Comparison of ENCODE assay signal across 33 mouse cellular contexts in the genomic region with DNA sequence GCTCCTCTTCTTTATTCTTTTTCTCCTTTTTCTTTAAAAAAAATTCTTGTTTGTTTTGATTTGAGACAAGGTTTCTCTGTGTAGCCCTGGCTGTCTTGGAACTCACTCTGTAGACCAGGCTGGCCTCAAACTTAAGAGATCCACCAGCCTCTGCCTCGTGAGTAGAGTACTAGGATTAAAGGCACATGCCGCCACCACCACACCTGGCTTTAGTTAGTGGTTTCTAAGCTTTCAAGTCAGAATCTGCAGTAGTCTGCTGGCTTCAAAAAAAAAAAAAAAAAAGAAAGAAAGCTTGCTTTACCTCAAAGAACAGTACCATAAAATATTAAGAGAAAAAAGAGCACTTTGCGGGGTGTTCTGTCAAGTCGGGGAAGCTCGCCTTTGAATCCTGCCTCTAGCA. TPM values are rescaled to one million over a fixed set of nuclear protein-coding genes. Genes with fewer than 3 reads are reported as not detected.
DNase-seq lines count a peak whose midpoint lies in the region; ATAC-seq lines count a peak whose summit lies in the region.
"Had no signal": no experiment of that assay in that cellular context is flagged by ENCODE, and none has a peak within 500 bp of the region (broad histone marks: within the 10 kb centered on the region; RNA-seq: fewer than 3 reads in every experiment).

No protein-coding gene starts in this region.

- no peak overlapping the region for H3K9ac ChIP-seq in limb, embryonic 11.5 days (ENCODE audit: low read length)
- no peak overlapping the region for H3K9ac ChIP-seq in forebrain, embryonic 16.5 days (replicated peaks; ENCODE audit: low read depth, low read length)
- H3K9ac ChIP-seq: embryonic facial prominence, embryonic 15.5 days; forebrain, postnatal 0 days; heart, embryonic 15.5 days; hindbrain, embryonic 13.5 days; limb, embryonic 13.5 days; liver, embryonic 13.5 days had no signal

- ATAC-seq in limb, embryonic 11.5 days (ENCODE audit: insufficient number of reproducible peaks, low FRiP score, low TSS enrichment, low read depth): no peak
- ATAC-seq in forebrain, embryonic 16.5 days: no peak
- ATAC-seq: forebrain, postnatal 0 days; inflammation-experienced regulatory T-cells, adult 6 months had no signal

- H3K27me3 ChIP-seq in limb, embryonic 11.5 days (ENCODE audit: control insufficient read depth, insufficient read depth, low read length): no peaks in the 10 kb centered on the region
- H3K27me3 ChIP-seq in forebrain, embryonic 16.5 days (replicated peaks; ENCODE audit: control insufficient read depth, insufficient read depth, low read length): no peaks in the 10 kb centered on the region
- H3K27me3 ChIP-seq: embryonic facial prominence, embryonic 15.5 days; heart, embryonic 15.5 days; hindbrain, embryonic 13.5 days; limb, embryonic 13.5 days; liver, embryonic 13.5 days had no signal

- no peaks in the 10 kb centered on the region for H3K36me3 ChIP-seq in limb, embryonic 11.5 days (ENCODE audit: control insufficient read depth, insufficient read depth, low read length)
- no peaks in the 10 kb centered on the region for H3K36me3 ChIP-seq in forebrain, embryonic 16.5 days (ENCODE audit: control insufficient read depth, insufficient read depth)
- H3K36me3 ChIP-seq: embryonic facial prominence, embryonic 15.5 days; heart, embryonic 15.5 days; hindbrain, embryonic 13.5 days; limb, embryonic 13.5 days; liver, embryonic 13.5 days had no signal

- H3K4me1 ChIP-seq in limb, embryonic 11.5 days (ENCODE audit: control insufficient read depth, insufficient read depth, low read length): peaks cover 10% of the 10 kb centered on the region; the same call in 1 of the 2 replicates
- no peaks in the 10 kb centered on the region; the same call in 1 of the 2 replicates for H3K4me1 ChIP-seq in forebrain, embryonic 16.5 days (replicated peaks; ENCODE audit: control insufficient read depth, insufficient read depth, low read length)
- H3K4me1 ChIP-seq: embryonic facial prominence, embryonic 15.5 days; heart, embryonic 15.5 days; hindbrain, embryonic 13.5 days had no signal

- 27% methylated on average over 5 of the region's 5 CpGs for WGBS in limb, embryonic 11.5 days
- WGBS in forebrain, embryonic 16.5 days: 85% methylated on average over 5 of the region's 5 CpGs

- no peak overlapping the region for H3K4me3 ChIP-seq in limb, embryonic 11.5 days (ENCODE audit: low read depth, low read length)
- no peak overlapping the region for H3K4me3 ChIP-seq in forebrain, embryonic 16.5 days (replicated peaks; ENCODE audit: low read length)
- H3K4me3 ChIP-seq: embryonic facial prominence, embryonic 15.5 days; heart, embryonic 15.5 days; hindbrain, embryonic 13.5 days; limb, embryonic 13.5 days; liver, embryonic 13.5 days had no signal

- H3K9me3 ChIP-seq in limb, embryonic 11.5 days (ENCODE audit: control insufficient read depth, low read length): no peaks in the 10 kb centered on the region
- no peaks in the 10 kb centered on the region for H3K9me3 ChIP-seq in forebrain, embryonic 16.5 days (ENCODE audit: control insufficient read depth, low read length)
- H3K9me3 ChIP-seq: embryonic facial prominence, embryonic 15.5 days; heart, embryonic 15.5 days; hindbrain, embryonic 13.5 days; limb, embryonic 13.5 days; liver, embryonic 13.5 days had no signal

- no peak overlapping the region for H3K27ac ChIP-seq in limb, embryonic 11.5 days (replicated peaks; ENCODE audit: low read depth, low read length)
- H3K27ac ChIP-seq in forebrain, embryonic 16.5 days (ENCODE audit: low read length): no peak overlapping the region
- H3K27ac ChIP-seq: embryonic facial prominence, embryonic 15.5 days; heart, embryonic 15.5 days; hindbrain, embryonic 13.5 days; kidney, postnatal 0 days; limb, embryonic 13.5 days; liver, embryonic 13.5 days had no signal

- peak; percentile 33 for DNase-seq in A20 (ENCODE audit: low read depth, low spot score)
- DNase-seq in T-cell, adult 2 months (ENCODE audit: low spot score): peak; percentile 53
- DNase-seq in limb, embryonic 11.5 days (ENCODE audit: low spot score): peak; percentile 65
- DNase-seq in thymus, postnatal 14 days: peak; percentile 78
- no peak for DNase-seq in left cerebral cortex, adult 18-20 months (ENCODE audit: low spot score in 2 of 2)
- DNase-seq in cerebellum, adult 9-10 months: no peak
- DNase-seq in ovary, adult 18-20 months (ENCODE audit: low spot score): no peak
- DNase-seq: cerebellum, adult 11-12 months; cerebellum, postnatal 14 days; forebrain, postnatal 0 days; gastrocnemius, postnatal 36 days; heart, postnatal 36 days; kidney, adult 18-20 months; layer of hippocampus, adult 9-11 months; liver, embryonic 13.5 days; lung, adult 2 months; lung, postnatal 14 days had no signal

- H3K4me2 ChIP-seq in limb, embryonic 11.5 days (ENCODE audit: low read depth, severe bottlenecking): no peak overlapping the region
- H3K4me2 ChIP-seq in forebrain, embryonic 16.5 days (ENCODE audit: low read length): no peak overlapping the region
- H3K4me2 ChIP-seq: embryonic facial prominence, embryonic 15.5 days; heart, embryonic 15.5 days; hindbrain, embryonic 13.5 days; limb, embryonic 13.5 days; liver, embryonic 13.5 days; midbrain, embryonic 11.5 days had no signal

RNA-seq across cellular contexts. Expression of a gene that starts 1.3 kb away (rescaled TPM):
- polyA plus RNA-seq in limb, embryonic 11.5 days (2014; fragmentation: Nextera tagmentation; extraction: Ambion mirVana): 25.3 and 32.4 TPM in 2 replicates
- 12.1 and 18.0 TPM in 2 replicates for polyA plus RNA-seq in forebrain, embryonic 16.5 days (2015; fragmentation: Nextera tagmentation; extraction: Ambion mirVana)
- total RNA-seq in left cerebral cortex, adult 18-20 months (2021): 1 to 10 TPM; 5.2 to 5.5 TPM

RNA-seq across cellular contexts. Expression of a gene that starts 29.1 kb away (rescaled TPM):
- polyA plus RNA-seq in limb, embryonic 11.5 days (2014; fragmentation: Nextera tagmentation; extraction: Ambion mirVana): not detected in 2 replicates
- polyA plus RNA-seq in forebrain, embryonic 16.5 days (2015; fragmentation: Nextera tagmentation; extraction: Ambion mirVana): not detected in 2 replicates
- not detected for total RNA-seq in left cerebral cortex, adult 18-20 months (2021)
- total RNA-seq: adrenal gland, postnatal 4 days; forebrain, postnatal 0 days; gastrocnemius, postnatal 36 days; heart, postnatal 36 days; left cerebral cortex, adult 8-10 months; megakaryocyte progenitor cell, adult 5-6 weeks; midbrain, postnatal 0 days; neutrophil, adult 5-6 weeks had no signal
- polyA plus RNA-seq: C2C12; embryonic facial prominence, embryonic 15.5 days; forebrain, postnatal 0 days; heart, embryonic 15.5 days; hindbrain, embryonic 13.5 days; inflammation-experienced regulatory T-cells, adult 6 months; kidney, postnatal 0 days; large intestine, adult 2 months; limb, embryonic 13.5 days; liver, embryonic 13.5 days; lung, adult 2 months; midbrain, embryonic 11.5 days; midbrain, postnatal 0 days; small intestine, adult 2 months had no signal

Comparison
In these comparisons a context has a peak if more than half of its experiments do, and no peak if none do; other contexts are left out.
1. DNase-seq: peak in A20 (single experiment), T-cell, adult 2 months (single experiment), limb, embryonic 11.5 days (single experiment) and thymus, postnatal 14 days (single experiment); none in left cerebral cortex, adult 18-20 months (0 of 2), cerebellum, adult 9-10 months (single experiment) and ovary, adult 18-20 months (single experiment).